Mouse (Mus musculus) T-helper 17 cell (primary cell): Measurements from ENCODE around the gene Tha1.

Experiments used
- in situ Hi-C, 2 experiments: fragments of 300-600 bp; cut with MboI, MseI; formaldehyde crosslinking; loops; 1 replicate in 1 of 2; 2 replicates in 1 of 2; pipeline ENCODE4 v1.15.1; 2025; ENCODE audit warnings: high pct_unique_total_duplicates in 2 of 2

The Tha1 gene

DNA sequence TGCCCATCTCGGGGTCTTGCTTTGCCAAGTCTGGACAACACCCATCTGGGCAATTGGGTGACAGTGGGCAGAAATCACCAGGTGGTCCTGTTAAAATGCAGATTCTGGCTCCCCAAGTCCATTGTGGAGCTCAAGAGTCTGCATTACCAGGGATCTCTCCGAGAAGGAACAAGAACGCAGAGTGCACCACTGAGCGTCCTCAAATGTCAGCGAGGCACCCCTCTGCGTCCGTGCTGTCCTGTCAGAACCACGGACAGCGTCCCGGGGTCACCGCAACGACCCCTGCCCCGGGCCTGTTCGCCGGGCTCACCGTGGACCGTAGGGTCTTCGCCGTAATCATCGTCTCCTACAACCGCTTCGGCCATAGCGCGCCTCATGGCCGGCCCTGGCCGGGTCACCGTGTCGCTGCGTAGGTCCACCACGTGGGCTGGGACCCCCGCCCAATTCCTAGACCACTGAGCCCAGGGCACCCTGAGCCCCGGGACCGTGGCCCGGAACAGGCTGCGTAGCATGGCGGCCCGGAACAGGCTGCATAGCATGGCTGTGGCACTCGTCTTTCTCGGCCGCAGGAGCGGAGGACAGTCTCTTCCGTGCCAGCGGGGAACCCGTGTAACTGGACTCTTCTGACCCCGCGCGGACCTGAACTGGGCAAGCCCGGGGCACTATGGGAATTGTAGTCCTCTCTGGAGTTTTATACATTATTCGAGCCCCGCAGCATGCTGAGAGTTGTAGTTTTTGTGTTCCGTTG lies at the start of gene Tha1:
Gene Tha1 (minus strand): TSS at position 621 of the 748 bp plus-strand sequence.
- in situ Hi-C loops, result loop anchor here (5.0 kb wide), 2 partner anchors 94 to 214 kb away; no protein-coding TSS in a partner anchor

DNA sequence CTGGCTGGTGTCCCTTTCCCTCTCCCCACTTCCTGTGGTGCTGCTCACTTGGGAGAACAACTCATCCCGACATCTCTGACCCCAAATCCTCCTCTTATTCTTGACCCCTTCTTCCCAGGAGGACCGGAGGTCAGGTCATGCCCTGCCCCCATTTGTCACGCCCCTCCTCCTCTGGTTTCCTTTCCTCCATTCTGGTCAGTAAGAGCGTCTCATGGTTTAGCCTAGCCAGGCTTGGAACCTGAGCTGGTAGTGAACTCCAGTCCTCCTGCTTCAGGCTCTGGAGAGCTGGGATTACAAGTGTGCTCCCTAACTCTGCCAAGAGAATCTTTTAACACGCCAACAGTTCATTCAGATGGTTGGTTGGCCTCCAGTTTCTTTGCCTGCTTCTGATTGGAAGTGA lies 45.9 kb upstream of the Tha1 start:
- in situ Hi-C loops, result no loop called here

DNA sequence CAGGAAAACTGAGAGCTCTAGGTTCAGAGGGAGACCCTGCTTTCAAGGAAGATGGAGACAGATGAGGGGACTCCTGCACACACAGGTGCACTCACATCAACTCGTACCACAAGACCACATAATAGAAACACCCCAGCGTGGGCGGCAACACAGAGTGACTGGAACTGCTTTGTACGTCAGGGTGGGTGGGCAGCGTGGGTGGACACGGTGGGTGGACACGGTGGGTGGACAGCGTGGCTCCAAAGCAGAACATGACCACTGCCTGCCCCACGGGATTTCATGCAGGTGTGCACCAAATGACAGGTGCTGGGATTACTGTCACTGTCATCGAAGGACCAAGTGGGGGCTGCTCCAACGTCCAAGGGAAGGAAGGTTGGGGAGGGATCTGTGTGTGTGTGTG lies 45.3 kb upstream of the Tha1 start:
- in situ Hi-C loops, result no loop called here

DNA sequence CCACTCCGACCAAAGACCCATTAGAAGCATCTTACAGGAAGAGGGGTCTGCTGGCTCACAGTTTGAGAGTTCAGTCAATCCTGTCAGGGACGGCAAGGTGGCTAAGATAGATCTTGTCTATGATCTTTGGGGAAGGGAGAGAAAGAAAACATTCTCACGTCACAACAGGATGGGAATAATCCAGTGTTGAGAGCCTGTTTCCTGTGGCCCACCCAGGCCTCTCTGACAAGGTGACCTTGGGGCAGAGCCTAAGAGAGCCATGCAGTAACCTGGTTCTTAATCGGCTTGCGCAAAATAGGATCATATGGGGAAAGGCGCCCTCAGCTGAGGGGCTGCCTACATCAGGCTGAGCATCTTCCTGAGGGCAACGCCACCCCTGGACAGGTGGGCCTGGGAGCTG lies 42.6 kb upstream of the Tha1 start:
- in situ Hi-C loops, result no loop called here

DNA sequence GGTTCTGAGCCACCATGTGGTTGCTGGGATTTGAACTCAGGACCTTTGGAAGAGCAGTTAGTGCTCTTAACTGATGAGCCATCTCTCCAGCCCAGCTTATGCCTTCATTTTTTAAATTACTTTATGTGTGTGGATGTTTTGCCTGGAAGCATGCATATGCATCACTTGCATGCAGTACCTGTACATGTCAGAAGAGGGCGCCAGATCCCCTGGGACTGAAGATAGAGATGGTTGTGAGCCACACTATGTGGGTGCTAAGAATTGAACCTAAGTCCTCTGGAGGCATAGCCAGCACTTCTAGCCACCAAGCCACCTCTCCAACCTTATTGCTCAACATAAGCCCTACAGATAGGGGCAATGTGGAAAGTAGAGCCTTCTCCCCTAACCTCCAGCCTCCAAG lies 42.1 kb upstream of the Tha1 start:
- in situ Hi-C loops, result no loop called here

DNA sequence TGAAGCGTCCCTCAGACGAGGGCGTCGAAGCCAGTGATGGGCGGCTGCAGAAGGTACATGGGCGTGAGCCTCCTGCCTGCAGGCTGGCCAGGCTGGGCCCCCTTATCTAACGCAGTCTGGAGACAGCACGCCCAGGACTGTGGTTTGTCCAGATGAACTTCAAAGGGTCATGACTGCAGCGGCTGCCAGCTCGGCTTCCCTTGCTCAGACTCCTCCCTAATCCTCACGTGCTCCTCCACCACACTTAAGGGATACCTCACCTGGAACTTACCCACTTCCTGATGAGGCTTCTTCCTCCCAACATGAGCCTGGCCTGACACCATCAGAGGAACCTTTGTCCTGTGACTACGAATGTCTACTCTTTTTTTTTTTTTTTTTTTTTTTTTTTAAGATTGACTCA lies 41.2 kb upstream of the Tha1 start:
- in situ Hi-C loops, result no loop called here

DNA sequence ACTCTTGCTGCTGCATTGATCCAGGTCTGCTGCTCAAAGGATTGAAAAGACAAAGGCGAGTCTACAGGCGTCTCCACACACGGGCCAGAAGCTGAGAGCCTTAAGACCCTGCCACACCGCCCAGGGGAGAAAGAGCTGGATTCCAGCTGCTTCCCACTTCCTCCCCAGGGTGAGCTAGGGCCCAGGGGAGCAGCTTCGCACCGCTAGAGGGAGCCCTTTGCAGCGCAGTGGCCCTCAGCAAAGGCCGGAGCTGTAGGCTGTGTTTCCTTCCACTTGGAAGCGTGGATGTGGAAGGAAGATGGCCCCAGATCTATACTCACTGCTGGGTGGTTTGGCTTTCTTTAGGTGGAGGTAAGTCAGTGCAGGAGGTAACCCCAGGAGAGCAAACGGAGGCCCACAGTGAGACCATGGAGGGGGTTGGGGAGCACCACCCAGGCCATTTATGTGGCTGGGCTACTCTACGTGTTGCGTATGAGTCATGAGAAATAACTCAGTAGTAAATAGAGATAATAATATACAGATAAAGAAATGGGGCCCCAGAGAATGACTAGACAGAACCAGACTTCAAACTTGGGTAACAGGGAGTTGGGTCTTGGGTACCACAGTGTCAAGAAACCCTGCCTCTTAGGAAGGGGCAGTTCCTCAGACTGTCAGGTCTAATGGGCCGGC lies 39.5 kb upstream of the Tha1 start:
- in situ Hi-C loops, result no loop called here

DNA sequence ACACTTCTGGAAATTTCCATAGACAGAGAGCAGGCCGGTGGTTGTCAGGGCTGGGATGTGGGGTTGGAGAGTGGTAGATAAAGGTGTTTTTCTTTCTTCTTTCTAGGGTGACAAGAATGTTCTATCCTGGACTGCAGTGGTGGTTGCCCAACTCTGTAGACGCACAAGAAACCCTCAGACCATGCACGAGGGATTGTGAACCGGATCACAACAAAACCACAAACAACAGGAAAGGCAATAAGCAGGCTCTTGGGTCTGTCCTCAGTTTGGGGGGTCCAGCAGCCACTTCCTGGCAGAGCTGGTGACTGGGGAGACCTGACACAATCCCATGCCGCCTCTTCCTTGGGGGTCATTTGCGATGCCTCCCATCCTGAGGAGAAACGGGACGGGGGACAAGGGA lies 36.1 kb upstream of the Tha1 start:
- in situ Hi-C loops, result no loop called here

DNA sequence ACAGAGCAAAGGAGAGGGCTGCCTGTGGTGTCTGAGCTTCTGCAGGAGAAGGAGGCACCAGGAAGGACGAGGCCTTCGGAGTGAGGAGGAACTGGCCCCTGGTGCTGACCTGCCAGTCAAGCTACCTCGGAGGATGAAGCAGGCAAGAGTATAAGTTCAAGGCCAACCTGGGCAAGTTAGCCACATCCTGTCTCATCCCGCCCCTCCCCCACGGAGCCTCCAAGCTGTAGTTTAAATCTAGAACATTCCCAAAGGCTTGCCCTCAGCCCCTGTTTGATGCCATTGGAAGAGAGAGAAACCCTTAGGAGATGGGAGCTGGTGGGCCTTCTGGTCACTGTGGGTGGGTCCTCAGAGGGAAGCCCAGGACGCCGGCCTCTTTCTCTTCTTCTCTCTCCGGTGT lies 31.2 kb upstream of the Tha1 start:
- in situ Hi-C loops, result no loop called here

DNA sequence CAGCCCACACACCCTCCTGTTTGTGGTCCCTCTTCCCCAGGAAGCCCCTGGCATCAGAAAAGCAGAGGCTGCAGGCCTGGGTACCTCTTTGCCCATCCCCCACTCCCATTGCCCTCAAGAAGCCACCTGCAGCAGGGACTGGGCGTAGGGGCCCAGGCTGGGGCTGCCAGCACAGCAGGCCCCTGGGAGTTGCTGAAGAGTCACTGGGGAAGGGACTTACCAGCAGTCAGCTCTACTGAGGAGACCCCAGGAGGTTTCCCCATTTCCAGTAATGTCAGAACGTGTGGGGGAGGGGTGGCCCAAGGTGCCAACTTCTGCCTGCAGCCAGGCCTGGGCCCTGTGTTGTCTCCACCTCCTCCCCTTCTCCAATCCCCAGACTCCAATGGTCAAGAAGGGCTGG lies 29.0 kb upstream of the Tha1 start:
- in situ Hi-C loops, result no loop called here

DNA sequence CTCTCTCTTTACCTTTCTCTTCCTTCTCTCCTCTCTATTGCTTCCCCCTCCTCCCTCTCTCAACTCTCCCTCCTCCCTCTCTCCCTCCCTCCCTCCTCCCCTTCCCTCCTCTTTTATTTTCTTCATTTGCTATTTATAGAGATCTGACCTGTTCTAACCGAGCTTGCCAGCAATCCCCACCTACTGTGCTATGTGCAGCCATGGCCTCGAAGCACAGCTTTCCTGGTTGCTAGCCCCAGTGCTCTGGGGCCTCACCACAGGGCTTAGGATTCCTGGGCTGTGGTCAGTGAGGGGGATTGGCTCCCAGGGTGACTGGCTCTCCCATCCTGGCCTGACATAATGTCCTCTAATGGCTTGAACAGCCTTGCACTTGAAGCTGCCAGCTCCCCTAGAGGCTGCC lies 23.3 kb upstream of the Tha1 start:
- in situ Hi-C loops, result no loop called here

DNA sequence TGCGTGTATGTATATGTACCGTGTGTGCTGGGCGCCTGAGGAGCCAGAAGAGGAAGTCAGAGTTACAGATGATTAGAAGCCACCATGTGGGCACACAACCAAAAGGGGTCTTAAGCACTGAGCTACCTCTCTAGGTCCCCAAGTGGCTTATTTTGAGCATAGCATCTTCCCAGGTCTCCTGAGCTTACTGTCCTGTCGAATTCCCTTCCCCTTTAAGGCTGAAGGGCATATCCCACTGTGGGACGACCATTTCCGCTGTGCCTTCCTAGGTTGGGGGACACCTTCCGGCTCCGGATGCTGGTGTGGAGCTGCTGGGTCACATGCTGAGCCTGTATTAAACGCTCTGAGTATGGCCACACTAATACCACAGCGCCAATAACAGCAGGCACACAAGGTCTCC lies 21.4 kb upstream of the Tha1 start:
- in situ Hi-C loops, result no loop called here

DNA sequence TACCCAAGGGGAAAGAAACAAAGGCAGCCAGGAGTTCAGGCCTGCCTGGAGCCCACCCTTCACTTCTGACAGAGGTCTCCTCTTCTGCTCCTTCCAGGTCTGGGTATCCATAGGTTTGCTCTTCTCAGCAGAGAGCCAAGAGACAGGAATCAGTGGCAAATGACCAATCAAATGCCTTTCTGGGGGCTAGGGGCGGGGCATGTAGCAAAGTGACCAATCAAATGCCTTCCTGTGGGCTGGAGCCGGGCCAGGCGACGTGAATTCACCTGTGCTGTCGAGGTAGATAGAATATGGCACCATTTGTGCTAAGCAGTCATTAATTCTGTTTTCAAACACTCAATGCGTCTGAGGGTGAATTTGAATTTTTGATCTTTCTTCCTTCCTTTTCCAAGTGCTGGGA lies 18.9 kb upstream of the Tha1 start:
- in situ Hi-C loops, result no loop called here

DNA sequence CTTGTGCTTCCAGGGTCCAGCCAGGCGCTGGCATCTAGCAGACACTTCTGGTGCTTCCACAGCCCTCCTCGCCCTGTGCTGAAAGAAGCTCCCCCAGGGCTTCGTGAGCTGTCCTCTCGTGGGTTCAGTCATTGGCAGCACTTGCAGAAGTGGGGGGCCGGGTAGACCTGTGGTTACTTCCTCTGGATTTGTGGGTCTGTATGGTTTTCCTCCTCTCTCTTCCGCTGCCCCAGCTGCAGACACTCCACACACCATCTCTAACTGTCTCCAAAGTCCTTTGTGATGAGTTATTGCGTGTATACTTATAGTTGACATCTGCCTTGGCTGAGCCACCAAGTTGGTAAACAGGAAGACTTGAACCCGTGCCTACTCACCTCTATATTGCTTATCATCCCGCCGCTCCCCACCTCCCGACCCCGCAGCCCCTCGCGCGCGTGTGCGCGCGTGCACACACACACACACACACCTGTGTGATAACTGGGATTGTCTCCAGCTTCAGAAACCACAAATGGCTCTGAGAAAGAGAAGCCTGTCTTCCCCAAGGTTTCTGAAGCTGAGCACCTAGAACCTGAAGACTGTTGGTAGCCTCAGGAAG lies 18.4 kb upstream of the Tha1 start:
- in situ Hi-C loops, result no loop called here

DNA sequence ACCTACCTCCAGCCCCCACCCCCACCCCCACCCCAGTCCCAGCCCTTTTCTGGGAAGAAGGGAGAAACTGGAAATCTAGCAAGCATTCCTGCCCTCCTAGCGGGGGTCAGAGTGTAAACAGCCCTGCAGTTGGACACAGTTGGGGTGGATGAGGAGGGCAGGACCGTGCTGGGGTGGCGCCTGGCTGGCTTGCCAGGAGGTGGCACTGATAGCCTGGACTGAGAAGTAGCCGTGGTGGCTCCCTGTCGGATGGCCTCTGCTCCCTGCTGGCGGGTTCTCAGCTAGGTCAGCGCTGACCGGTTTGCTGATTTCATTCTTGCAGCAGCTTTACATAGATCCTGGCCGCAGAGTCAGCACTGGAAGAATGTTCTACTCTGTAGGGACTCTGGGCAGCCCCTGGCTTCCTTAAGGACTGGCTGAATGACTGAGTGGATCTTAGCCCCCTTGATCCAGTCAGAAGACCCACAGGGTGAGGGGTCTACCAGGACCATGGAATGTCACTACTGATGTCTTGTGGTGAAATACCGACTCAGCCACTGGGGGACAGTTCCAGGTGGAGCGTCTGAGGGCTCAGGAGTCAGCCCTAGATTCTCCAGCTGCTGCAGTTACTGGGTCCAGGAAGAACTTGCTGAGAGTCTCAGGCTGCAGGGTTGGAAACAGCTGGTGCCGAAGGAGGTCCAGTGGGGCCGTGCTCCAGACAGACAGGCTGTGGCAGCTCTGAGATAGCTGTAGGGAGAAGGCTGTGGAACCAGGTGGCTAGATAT lies 17.4 kb upstream of the Tha1 start:
- in situ Hi-C loops, result no loop called here

DNA sequence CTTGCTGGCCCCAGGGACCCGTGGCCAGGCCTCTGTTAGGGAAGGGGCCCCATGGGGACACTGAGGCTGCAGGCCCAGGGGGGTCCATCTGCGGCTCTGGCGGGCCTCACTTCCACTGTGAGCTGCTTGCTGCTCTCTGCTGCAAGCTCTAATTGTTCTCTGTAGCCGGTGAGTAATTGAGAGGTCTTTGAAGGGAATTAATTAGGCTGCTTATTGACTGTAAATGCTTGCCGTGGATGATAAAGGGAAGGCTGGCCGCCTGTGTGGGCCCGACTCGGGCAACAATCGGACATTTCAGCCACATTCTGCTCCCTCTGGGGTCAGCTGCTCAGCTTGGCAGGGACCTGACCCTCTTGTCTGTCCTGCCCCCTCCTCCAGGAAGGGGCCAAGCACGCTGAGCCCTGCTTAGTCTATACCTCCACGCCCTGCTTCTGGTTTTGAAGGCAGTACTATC lies 16.6 kb upstream of the Tha1 start:
- in situ Hi-C loops, result no loop called here

DNA sequence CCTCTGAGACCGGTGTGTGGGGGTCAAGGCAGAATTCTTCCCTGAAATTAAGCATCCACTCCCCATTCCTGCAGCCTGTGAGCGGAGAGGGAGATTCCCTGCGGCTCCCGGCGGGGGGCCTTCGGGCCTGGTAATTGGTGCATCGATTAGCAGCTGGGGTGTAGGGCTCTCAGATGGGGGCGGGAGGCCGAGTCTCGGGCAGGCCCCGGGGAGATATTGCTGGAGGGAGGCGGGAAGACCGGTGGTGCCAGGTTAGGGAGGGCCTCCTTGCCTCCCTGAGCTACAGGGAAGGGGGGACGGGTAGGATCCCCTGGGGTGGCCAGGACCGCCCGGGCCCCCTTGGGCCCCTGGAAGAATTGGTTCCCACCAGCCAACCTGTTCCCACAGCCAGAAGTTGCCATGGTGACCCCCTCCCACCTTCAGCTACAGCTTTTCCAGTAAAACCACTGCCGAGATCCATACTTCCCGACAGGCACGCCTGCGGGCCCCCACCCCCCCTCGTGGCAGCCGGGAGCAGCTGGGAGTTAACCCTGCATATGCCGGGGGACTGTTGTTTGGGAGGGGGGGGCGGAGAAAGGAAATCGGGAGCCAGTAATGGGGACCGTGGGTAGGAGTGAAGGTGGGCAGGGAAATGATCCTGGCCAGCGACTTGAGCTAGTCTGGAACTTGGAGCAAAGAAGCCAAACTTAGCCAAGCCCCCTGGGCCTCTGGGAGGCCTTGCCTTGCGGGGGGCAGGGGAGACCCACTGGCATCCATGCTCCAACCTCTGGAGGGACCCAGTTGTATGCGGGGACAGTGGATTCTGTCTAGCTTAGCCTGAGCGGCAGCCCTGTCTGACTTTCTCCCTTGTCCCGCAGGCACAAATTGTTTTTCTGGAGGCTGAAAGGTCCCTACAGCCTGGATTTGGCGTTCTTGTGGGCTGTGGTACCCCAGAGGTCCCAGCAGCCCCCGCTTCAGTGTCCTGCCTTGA lies 15.9 kb upstream of the Tha1 start:
- in situ Hi-C loops, result no loop called here

DNA sequence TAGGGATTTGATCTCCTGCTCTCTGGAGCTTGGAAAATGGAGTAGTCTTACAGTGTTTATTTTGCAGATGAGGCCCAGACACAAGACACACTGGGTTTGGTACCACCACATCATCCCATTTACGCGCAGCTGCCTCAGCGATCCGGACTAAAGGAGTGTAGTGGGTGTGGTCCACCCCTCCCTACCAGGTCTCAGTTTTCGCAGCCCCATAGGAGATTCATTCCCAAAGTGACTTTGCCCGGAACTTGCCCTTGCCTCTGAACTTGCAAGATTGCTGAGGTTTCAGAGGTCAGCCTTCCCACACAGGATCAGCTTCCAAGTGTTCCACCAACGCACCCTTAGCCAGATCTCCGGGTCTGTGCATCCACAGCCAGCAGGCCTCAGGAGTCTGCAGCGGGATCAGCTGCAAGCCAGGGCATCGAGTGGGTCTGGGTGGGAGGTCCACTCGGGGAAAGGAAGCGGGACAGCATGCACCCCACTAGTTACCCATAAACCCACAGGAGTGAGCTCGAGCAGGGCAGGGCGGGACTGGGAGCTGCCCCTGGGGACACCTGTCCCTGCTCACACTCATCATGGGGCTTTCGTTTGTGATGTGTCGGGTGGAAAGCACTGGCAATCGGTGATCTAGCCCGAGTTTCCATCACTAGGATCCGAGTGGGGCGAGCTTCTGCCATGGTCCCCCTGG lies 15.0 kb upstream of the Tha1 start:
- in situ Hi-C loops, result no loop called here

DNA sequence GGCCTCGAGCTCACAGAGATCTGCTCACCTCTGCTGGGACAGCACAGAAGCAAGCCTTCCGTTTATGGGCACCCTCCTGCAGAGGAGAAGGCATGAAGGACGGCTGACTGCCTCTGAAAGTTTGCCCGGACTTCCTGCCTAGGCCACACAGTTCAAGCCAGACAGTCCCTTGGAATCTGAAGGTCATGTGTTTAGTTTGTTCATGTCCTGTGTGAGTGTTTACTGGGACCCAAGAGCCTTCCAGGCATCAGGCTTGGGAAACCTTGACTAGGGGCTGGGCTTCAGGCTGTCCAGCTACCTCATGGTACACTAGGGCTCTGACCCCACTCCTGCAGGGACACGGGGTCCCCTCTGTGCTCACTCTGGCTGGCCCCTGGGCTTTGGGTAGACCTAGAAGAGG lies 12.7 kb upstream of the Tha1 start:
- in situ Hi-C loops, result no loop called here

DNA sequence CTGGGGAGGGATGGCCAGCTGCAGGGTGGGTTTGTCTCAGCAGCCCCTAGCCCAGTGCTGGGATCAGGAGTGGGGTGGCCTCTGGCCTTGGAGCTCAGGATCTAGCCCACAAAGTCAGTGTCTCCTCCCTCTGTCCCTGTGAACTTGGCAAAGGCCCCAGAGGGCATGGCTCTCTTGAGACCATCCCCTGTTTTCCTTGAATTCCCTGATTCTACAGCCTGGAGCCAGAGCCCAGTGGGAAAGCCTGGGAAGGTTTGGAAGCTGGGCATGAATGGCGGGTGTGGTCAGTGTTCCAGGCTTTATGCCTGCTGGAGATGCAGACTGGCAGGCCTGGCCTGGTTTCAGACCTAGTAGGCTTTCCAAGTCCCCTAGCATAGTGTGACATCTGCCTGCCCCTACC lies 8.9 kb upstream of the Tha1 start:
- in situ Hi-C loops, result no loop called here
